Mouse (Mus musculus): ENCODE measurements around the gene Efnb3. TPM values are rescaled to one million over a fixed set of nuclear protein-coding genes. Genes with fewer than 3 reads are reported as not detected.

Efnb3 gene
- polyA plus RNA-seq, 1 experiment from 2014 or later: 68.1 TPM

DNA sequence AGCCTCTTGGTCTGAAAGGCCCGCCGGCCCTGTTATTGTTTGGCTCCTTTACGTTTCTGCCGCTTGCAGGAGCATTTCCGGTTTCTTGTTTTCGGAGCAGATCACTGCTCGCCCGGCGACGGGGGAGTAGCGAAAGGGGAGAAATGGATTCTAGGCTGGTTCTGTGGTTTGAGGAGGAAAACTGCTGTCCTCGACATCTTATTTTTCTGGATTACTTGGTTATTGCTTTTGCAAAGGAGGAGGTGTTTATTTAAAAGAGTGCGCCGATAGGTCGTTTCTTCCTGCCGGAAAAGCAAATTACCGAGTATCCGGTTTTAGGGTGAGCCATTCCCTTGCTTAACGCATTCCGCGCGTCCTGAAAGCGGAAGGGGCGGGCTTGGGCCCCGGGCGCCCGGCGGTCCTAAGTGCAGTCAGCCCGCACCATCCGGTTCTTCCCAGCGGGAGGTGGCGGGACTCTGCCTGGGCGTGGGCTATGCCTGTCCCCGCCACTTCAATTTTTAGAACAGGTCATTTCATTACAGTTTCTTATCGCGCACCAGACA lies 21.2 kb upstream of the Efnb3 start:
- peak overlapping the region; percentile 79 for H3K9ac ChIP-seq
- ATAC-seq (ENCODE audit: low read depth): peak; percentile 84
- peaks cover 47% of the 10 kb centered on the region for H3K4me1 ChIP-seq (replicated peaks)
- H3K27ac ChIP-seq (replicated peaks): peak overlapping the region; percentile 91
- H3K9me3 ChIP-seq: no peaks in the 10 kb centered on the region
- no peaks in the 10 kb centered on the region for H3K27me3 ChIP-seq
- WGBS: under 1% methylated on average over 36 of the region's 36 CpGs
- H3K36me3 ChIP-seq: no peaks in the 10 kb centered on the region
- H3K4me3 ChIP-seq: peak overlapping the region; percentile 75
- peak overlapping the region; percentile 83 for H3K4me2 ChIP-seq

DNA sequence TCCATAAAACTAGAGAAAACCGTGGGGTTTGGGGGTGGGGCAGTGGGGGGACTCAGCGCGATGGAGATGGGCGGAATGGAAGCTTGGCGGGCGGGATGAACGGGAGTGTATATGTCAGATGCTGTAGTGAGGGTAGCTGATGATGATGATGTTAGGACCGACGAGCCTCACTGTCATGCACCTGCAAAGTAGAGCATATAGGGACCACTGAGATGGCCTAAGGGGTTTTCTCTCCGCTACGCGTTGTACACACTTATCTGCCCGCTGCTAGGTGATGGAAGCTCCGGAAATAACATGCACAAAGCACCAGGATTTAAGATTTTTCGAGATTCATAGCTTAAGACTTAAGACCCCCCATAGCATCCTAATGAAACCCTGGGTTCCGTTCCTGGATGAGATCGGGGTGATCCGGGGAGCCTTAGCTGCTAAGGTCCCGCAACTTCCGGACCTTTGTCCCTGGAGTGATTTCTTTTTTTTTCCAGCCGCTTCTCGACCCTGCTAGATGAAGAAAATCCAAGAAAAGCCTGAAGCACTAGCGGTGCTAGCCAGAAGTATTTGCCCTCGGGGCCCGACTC lies 20.7 kb upstream of the Efnb3 start:
- WGBS: under 1% methylated on average over 25 of the region's 25 CpGs
- peak overlapping the region; percentile 83 for H3K4me2 ChIP-seq
- H3K4me1 ChIP-seq (replicated peaks): peaks cover 48% of the 10 kb centered on the region
- H3K36me3 ChIP-seq: no peaks in the 10 kb centered on the region
- peak; percentile 8 for ATAC-seq (ENCODE audit: low read depth)
- no peaks in the 10 kb centered on the region for H3K9me3 ChIP-seq
- H3K9ac ChIP-seq: peak overlapping the region; percentile 79
- no peaks in the 10 kb centered on the region for H3K27me3 ChIP-seq
- H3K4me3 ChIP-seq: peak overlapping the region; percentile 75
- H3K27ac ChIP-seq (replicated peaks): peak overlapping the region; percentile 91

DNA sequence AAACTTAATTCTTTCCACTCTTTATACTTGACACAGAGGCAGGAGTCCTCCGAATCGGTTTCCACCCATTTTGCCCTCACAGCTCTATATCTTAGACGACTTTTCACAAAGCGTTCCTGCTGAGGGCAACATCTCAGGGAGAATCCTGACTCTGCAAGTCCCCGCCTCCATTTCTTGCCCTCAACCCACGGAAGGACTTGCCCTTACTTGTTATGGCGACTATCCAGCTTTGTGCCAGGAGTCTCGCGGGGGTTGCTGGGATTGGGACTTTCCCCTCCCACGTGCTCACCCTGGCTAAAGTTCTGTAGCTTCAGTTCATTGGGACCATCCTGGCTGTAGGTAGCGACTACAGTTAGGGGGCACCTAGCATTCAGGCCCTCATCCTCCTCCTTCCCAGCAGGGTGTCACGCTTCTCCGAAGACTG lies 20.1 kb upstream of the Efnb3 start, which contains the start of the genes Wrap53 and Trp53:
Wrap53 (minus strand) TSS at position 165 of the 424 bp plus-strand sequence.
Trp53 (plus strand) TSS at position 269 of the 424 bp plus-strand sequence.
- WGBS: 1% methylated on average over 13 of the region's 13 CpGs
- H3K27ac ChIP-seq (replicated peaks): peak within 1 kb of the TSS; percentile 91
- H3K27me3 ChIP-seq: no peaks in the 10 kb centered on the region
- no peaks in the 10 kb centered on the region for H3K9me3 ChIP-seq
- peak within 1 kb of the TSS; percentile 82 for H3K9ac ChIP-seq
- H3K4me1 ChIP-seq (replicated peaks): peaks cover 51% of the 10 kb centered on the region
- peak within 1 kb of the TSS; percentile 75 for H3K4me3 ChIP-seq
- no peaks in the 10 kb centered on the region for H3K36me3 ChIP-seq
- peak within 1 kb of the TSS; percentile 83 for H3K4me2 ChIP-seq
- ATAC-seq (ENCODE audit: low read depth): peak; percentile 73

DNA sequence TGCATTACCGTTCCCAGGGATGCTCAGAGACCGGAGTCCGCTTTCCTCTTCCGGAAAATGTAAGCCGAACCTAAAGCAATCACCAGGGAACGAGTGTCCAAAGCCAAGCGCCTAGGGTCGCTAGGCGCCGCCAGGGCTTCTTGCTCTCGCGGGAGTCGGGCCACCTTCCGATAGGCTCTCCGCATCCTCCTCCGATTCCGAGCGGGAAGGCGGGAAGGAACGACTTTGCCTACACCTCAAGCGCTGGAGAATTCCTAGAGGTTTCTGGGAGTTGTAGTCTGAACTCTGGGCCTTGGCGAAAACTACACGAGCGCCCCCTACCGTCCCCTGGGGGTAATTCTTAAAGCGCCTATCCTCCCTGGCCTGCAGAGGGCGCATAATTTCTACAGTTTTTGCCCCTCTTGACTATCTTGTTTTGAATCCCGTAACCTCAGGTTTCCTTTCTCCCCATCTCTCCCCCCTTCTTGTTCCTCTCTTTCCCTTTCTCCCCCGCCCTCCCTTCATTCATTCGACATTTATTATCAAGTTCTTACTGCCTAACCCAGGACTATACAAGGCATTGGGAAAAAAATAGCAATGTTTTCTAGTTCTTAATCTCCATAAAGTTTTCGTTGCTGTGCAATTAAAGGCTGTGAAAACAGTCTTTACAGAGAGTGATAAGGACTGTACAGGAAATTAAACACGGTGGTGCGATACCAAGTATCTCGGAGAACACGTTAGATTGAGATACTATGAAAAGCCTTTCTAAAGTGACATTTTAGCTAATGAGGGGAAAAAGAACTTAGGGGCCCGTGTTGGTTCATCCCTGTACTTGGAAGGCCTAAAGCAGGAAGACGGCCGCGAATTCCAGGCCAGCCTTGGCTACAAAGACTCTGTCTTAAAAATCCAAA lies 19.4 kb upstream of the Efnb3 start:
- peak overlapping the region; percentile 82 for H3K9ac ChIP-seq
- WGBS: 2% methylated on average over 39 of the region's 39 CpGs
- no peaks in the 10 kb centered on the region for H3K27me3 ChIP-seq
- no peaks in the 10 kb centered on the region for H3K36me3 ChIP-seq
- peak overlapping the region; percentile 75 for H3K4me3 ChIP-seq
- peaks cover 53% of the 10 kb centered on the region for H3K4me1 ChIP-seq (replicated peaks)
- ATAC-seq (ENCODE audit: low read depth): peak; percentile 90
- peak overlapping the region; percentile 83 for H3K4me2 ChIP-seq
- H3K9me3 ChIP-seq: no peaks in the 10 kb centered on the region
- H3K27ac ChIP-seq (replicated peaks): peak overlapping the region; percentile 91

DNA sequence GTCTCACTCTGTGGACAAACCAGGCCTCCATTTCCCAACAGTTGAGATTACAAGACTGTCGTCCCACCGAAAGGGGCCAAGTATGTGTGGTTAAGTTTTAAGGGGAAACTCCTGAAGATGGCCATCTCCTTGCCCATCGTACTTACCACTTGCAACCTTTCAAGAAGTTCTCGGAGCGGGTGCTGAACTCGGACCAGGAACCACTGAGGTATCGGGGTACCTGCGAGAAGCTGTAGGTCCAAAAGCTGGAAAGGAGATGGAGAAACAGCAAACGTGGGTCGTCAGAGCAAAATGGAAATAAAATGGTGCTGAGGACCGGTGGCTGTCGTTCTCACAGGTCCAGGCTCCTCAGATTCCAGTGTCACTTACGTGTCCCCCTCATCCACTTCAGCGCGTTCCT lies 18.3 kb upstream of the Efnb3 start:
- Histone ChIP-seq H3K4me1 (replicated peaks) (peaks cover 53% of the 10 kb centered on the region), H3K27ac (replicated peaks) (no peak overlapping the region), H3K9ac (peak overlapping the region; percentile 82), H3K9me3 (no peaks in the 10 kb centered on the region), H3K36me3 (no peaks in the 10 kb centered on the region), H3K27me3 (no peaks in the 10 kb centered on the region), H3K4me3 (peak overlapping the region; percentile 75), H3K4me2 (peak overlapping the region; percentile 83)
- 16% methylated on average over 15 of the region's 15 CpGs for WGBS
- no peak for ATAC-seq (ENCODE audit: low read depth)

DNA sequence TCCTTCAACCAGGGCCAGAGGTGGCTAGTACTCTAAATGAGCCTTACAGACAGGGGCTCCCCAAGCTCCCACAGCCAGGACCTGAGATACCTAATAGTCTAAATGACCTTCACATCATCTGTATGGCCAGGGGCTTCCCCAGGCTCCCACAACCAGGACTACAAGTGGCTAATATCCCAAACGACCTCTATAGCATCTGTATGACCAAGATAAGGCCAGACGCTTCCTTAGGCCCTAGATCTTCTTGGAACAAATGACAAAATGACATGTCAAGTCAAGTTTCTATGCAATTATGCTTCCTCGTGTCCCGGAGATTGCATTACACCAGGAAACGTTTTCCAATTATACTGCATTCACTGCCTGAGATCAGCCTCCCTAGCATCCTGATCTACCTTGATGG lies 16.3 kb upstream of the Efnb3 start:
- H3K9me3 ChIP-seq: no peaks in the 10 kb centered on the region
- 81% methylated on average over 5 of the region's 5 CpGs for WGBS
- H3K36me3 ChIP-seq: peaks cover 14% of the 10 kb centered on the region
- no peak overlapping the region for H3K4me2 ChIP-seq
- peaks cover 38% of the 10 kb centered on the region for H3K4me1 ChIP-seq (replicated peaks)
- H3K27ac ChIP-seq (replicated peaks): no peak overlapping the region
- no peak overlapping the region for H3K4me3 ChIP-seq
- no peak for ATAC-seq (ENCODE audit: low read depth)
- H3K9ac ChIP-seq: no peak overlapping the region
- H3K27me3 ChIP-seq: no peaks in the 10 kb centered on the region

DNA sequence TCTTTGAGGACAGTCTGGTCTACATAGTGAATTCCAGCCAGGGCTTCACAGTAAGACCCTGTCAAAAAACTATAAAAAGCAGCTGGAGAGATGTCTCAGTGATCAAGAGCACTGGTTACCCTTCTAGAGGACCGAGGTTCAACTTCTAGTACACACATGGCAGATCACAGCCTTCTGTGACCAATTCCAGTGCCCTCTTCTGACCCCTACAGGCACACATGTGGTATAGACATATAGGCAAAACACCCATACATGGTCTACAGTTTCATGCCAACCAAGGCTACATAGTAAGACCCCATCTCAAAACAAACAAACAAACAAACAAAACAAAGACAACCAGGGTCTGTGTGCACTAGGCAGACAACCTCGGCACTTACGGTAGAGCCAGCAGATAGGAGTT lies 15.2 kb upstream of the Efnb3 start:
- WGBS: 68% methylated on average over 3 of the region's 3 CpGs
- 0 out of 2 replicates have a peak overlapping the region, but pooled peaks have one; percentile 31 for H3K9ac ChIP-seq
- peaks cover 38% of the 10 kb centered on the region for H3K4me1 ChIP-seq (replicated peaks)
- no peak overlapping the region for H3K4me2 ChIP-seq
- no peak overlapping the region for H3K27ac ChIP-seq (replicated peaks)
- no peaks in the 10 kb centered on the region for H3K9me3 ChIP-seq
- no peak for ATAC-seq (ENCODE audit: low read depth)
- H3K36me3 ChIP-seq: peaks cover 24% of the 10 kb centered on the region
- H3K27me3 ChIP-seq: no peaks in the 10 kb centered on the region
- H3K4me3 ChIP-seq: no peak overlapping the region

DNA sequence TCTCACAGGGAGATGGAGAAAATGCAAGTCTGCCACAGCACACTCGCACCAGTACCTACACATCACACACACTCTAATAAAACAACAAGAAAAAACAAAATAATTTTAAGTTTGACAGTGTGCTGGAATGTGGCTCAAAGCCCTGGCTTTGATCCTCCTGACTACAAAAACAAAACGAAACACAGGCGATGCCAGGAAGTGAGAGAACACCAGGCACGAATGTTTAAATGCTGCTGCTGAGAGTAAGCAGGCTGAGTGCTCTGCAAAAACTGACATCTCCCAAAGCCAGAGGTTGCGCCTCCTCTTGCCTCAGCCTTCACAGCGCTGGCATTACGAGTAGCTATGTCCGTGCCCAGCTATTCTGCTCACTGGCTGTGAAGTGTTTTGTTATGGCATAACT lies 5.1 kb upstream of the Efnb3 start:
- peaks cover 60% of the 10 kb centered on the region for H3K36me3 ChIP-seq
- H3K9me3 ChIP-seq: no peaks in the 10 kb centered on the region
- no peak overlapping the region for H3K27ac ChIP-seq (replicated peaks)
- no peak overlapping the region for H3K9ac ChIP-seq
- ATAC-seq (ENCODE audit: low read depth): no peak
- H3K4me3 ChIP-seq: no peak overlapping the region
- no peaks in the 10 kb centered on the region for H3K27me3 ChIP-seq
- H3K4me1 ChIP-seq (replicated peaks): peaks cover 17% of the 10 kb centered on the region
- no peak overlapping the region for H3K4me2 ChIP-seq
- WGBS: 84% methylated on average over 8 of the region's 8 CpGs

DNA sequence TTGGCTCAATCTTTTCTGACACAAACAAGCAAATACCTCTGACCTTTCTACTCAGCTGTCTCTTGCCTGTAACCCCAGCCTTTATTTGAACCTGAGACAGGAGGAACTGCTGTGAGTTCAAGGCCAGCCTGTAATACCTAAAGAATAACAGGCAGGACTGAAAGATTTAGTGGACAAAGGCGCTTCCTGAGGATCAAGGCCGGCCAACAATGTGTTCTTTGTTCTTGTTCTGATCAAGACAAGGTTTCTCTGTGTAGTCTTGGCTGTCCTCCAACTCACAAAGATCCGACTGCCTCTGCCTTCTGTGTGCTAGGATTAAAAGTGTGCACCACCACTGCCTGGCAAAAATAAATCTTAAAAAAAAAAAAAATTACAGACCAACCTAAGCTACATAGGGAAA lies 4.4 kb upstream of the Efnb3 start:
- H3K4me2 ChIP-seq: no peak overlapping the region
- no peak overlapping the region for H3K4me3 ChIP-seq
- no peaks in the 10 kb centered on the region for H3K27me3 ChIP-seq
- no peak overlapping the region for H3K9ac ChIP-seq
- no peak overlapping the region for H3K27ac ChIP-seq (replicated peaks)
- H3K36me3 ChIP-seq: peaks cover 52% of the 10 kb centered on the region
- WGBS: 36% methylated on average over 3 of the region's 3 CpGs
- H3K9me3 ChIP-seq: no peaks in the 10 kb centered on the region
- ATAC-seq (ENCODE audit: low read depth): no peak
- peaks cover 22% of the 10 kb centered on the region for H3K4me1 ChIP-seq (replicated peaks)

DNA sequence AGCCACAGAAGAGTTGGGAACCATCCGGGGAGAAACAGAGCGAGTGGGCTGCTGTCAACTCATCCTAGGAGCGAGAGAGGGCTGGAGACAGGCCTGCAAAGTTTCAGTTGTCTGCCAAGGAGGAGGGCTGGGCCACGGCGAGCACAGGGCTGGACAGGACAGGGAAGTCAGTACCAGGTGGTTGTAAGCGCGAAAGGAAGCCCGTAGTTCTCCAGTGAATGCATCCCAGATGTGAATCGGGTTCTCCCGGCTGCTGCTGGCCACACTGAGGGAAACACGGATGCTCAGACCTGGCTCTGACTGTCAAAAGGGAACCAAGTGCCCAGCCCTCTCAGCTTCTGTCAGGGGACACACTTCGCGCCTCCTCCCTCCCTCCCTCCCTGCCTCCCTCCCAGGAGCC lies 3.4 kb upstream of the Efnb3 start:
- Histone ChIP-seq H3K27ac (replicated peaks) (no peak overlapping the region), H3K9me3 (no peaks in the 10 kb centered on the region), H3K4me3 (no peak overlapping the region), H3K27me3 (no peaks in the 10 kb centered on the region), H3K4me1 (replicated peaks) (peaks cover 32% of the 10 kb centered on the region), H3K9ac (no peak overlapping the region), H3K4me2 (no peak overlapping the region), H3K36me3 (peaks cover 49% of the 10 kb centered on the region)
- ATAC-seq (ENCODE audit: low read depth): no peak
- 88% methylated on average over 13 of the region's 13 CpGs for WGBS

DNA sequence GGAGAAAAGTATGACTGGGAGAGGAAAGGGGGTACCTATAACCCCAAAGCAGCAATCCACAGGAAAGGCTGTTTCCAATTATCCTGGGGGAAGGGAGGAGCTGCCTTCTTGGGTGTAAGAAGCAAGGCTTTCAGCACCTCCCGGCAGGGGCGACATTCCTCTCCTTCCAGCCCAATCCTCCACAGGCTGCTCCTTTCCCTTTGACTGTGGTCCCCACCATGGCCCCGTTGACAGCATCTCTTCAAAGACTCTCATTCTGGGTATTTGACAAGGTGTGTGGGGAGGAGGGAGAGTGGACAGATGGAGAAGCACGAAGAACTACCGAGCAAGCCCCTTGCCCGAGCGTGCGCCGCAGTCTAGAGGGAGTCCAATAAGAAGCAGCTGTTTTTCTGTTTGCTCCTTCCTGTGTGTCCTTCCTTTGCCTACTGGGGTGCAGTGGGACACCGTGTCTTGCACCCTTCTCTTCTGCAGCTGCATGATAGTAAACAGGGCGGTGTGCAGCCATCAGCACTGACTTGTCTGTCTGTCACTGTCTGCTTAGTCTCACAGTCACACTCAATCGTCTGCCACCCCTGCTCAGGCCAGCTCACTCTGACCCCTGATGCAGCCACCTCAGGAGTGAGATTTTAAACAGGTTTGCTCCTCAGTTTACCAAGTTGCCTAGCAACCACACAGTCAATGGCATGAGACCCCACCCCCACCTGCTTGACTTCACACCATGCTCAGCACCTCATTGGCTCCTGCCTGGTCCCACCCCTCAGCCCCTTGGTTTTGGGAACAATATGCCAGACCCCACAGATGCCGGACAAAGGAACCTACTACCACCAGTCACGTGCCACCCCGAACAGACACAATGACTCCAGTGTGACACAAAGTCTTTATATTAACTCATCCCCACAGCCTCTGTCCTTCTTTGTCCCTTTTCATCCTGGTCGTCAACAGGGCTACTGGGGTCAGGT lies 1.2 kb upstream of the Efnb3 start:
- peaks cover 54% of the 10 kb centered on the region for H3K4me1 ChIP-seq (replicated peaks)
- no peaks in the 10 kb centered on the region for H3K9me3 ChIP-seq
- H3K27ac ChIP-seq (replicated peaks): peak overlapping the region; percentile 87
- no peak for ATAC-seq (ENCODE audit: low read depth)
- H3K36me3 ChIP-seq: peaks cover 43% of the 10 kb centered on the region
- H3K9ac ChIP-seq: peak overlapping the region; percentile 99
- H3K27me3 ChIP-seq: no peaks in the 10 kb centered on the region
- 17% methylated on average over 16 of the region's 16 CpGs for WGBS
- peak overlapping the region; percentile 87 for H3K4me3 ChIP-seq
- H3K4me2 ChIP-seq: peak overlapping the region; percentile 97
